Mouse (Mus musculus): ENCODE results near the gene Rnf220. TPM values are rescaled to one million over a fixed set of nuclear protein-coding genes. Genes with fewer than 3 reads are reported as not detected.

Rnf220 gene
- total RNA-seq, 2 experiments from 2014 or later = 140 to 143 TPM

DNA sequence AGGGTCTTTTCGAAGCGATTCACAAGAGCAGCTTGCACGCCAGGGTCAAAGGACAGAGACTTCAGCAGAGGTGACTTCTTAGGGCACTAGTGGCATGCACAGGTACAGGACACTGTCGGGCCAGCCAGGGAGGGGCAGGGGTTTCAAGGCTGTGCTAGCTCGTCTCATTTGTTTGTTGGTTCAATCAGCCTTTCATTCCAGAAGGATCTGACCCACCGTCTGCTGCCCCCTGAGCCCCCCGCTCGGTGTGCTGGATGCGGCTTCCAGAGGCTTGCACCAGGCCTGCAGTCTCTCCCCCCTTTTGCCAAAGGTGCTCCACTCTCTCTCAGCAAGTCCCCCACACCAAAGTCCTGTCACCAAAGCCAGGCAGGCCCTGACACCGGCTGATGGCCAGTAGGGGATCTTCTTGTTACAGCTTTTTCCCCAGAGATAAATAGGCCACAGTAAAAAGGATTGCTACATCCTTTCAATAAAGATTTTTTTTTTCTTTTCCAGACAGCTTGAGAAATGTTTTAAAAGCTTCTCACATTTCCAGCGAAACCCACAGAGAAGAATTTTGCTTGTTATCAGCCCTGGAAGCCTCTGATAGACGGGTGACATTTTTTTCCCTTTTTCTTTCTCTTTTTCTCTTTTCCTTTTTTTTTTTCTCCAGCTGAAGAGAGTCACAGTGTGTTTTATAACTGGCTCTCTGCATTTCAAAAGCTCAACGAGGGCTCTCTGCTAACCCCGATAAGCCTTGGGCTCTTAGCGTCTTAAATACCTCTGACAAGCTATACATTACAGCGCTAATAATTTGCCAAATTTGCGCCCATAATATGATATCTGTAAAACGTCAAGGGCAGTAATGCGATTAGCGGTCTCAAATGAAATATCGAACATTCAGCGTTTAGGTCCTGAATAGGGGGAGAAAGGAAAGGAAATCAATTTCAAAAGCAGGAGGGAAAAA, 105.7 kb downstream of the Rnf220 start:
- intact Hi-C loops (cut with DNase I) = no loop called here
- no peak for DNase-seq

DNA sequence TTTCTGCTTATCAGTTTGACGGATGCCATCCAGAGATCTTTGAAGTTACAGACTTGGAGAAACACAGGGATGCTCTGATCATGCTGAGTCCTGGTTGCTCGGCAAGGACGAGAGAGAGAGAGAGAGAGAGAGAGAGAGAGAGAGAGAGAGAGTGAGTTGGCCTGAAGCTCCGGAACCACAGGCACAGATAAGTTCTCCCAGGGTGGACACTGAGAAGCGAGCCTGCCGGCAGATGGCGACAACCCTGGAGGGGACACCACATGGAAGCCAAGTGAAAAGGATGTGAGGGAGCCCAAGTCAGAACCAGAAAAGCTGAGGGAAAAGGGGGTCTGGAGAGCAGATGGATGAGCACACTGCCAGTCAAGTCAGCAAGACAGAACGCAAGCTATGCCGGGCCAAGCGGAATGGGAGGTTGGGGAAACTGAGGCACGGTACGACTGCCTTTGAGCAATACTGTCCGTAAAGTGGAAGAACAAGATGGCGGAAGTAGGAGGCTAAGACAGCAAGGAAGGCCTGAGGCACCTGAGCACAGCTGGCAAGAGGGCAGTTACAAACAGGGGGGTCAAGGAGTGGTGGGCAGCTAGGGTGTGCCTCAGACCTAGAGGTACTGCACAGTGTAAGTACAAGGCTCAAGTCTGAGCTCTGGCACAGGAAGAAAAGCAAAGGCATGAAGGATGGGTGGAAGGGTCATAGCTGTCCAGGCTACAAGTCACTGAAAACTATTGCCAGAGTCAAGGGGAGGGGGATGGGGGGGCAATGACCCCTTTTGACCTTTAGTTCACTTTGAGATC, 107.4 kb downstream of the Rnf220 start:
- intact Hi-C loops (cut with DNase I) = no loop called here
- peak; percentile 24 for DNase-seq

DNA sequence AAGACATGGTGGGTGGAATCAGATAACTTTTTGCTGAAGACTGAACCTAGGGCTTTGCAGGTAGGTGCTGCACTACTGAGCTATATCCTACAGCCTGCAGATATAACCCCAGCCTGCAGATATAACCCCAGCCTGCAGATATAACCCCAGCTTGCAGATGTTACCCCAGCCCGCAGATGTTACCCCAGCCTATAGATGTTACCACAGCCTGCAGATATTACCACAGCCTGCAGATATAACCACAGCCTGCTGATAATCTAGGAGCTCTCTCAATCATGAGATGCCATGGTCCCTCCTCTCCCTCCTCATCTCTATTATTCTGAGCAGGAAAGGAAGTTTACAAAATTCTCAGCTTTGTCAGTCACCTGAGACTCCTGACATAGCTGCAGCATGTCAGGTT, 111.6 kb downstream of the Rnf220 start:
- intact Hi-C loops (cut with DNase I) = no loop called here
- DNase-seq = no peak

DNA sequence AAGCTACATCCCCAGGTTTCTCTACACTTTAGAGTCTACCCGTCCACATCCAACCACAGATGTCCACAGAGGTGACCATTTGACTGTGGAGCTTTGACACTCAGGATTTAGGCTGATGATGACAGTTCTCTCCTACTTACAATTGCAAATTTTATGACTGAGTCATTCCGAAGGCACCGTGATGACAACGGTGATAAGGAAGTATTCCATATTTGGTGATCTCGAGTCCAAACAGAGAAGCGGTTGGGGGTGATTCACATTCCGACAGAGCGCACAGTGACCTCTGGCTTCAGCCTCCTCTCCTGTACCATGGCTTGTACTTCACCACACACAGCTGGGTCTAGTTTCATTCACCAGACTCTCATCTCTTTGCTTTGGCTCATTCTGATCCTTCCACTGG, 115.0 kb downstream of the Rnf220 start:
- no peak for DNase-seq
- intact Hi-C loops (cut with DNase I) = no loop called here

DNA sequence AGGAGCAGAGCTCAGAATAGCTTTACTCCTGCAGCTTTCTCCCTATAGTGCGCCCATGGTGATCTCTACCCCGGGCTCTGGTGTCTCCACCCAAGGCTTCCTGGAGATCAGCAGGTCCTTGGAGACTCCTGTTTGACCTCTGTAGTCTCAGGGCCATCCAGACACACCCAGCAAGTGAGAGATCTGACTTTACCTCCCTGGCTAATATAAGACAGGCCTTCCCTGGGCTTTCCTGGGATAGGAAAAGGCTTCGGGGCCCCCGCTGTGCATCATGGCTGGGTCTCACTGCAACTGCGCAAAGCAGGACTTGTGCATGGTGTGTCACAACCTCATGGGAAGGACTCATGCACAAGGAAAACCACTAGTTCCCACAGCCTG, 116.3 kb downstream of the Rnf220 start:
- DNase-seq = no peak
- intact Hi-C loops (cut with DNase I) = no loop called here

DNA sequence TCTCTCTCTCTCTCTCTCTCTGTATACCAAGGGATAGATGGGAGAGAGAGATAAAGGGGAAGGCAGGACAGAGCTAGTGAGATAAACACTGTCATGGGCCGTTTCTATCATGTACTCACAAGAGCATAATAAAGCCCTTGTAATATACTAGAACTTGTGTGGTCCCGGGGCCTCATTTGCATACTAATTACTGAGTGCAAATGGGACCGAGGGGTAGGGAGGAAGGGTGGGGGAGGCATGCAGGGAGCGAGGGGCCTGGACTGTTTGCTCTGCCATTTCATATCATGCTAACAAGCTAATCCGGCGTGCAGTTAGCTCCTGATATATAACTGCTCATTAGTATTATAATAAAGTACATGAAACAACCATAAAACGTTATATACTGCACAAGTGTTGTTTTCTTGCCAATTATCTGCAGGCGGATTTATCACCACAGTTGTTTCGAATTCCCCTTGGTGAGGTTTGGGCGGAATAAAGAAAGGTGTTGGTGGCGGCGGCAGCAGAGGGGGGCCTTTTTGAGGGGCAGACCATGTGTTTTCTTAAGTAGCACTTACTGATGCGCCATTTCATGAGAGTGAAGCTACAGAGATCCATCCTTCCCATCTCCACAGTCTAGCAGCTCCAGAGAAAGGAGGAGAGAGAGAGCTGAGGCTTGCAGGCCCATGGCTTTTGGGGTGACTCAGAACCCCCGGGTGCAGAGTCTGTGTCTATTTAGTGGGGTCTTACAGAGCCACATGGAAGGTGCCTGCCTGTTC, 116.9 kb downstream of the Rnf220 start:
- DNase-seq = peak; percentile 58
- intact Hi-C loops (cut with DNase I) = no loop called here

DNA sequence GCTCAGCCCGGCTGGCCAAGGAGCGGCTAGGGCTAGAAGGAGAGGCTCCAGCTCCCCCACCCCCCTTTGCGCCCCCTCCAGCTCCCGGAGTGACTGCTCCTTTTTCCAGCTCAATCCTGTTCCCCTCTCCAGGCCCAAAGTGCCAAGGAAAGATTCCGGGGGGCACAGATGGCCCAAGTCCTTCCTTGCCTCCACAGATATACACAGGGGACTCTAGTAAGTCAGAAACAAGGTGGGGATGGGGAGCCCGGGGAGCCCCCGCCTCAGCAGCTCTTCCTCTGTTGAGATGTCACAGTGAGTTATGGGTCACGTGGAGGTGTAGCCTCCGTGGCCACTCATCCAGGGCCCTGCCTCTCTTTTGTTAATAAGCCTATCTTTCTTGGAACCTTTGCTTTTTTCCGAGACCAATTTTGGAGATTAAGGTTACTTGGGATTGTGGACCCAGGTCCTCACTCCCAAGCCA, 122.7 kb downstream of the Rnf220 start:
- no peak for DNase-seq
- intact Hi-C loops (cut with DNase I) = no loop called here

DNA sequence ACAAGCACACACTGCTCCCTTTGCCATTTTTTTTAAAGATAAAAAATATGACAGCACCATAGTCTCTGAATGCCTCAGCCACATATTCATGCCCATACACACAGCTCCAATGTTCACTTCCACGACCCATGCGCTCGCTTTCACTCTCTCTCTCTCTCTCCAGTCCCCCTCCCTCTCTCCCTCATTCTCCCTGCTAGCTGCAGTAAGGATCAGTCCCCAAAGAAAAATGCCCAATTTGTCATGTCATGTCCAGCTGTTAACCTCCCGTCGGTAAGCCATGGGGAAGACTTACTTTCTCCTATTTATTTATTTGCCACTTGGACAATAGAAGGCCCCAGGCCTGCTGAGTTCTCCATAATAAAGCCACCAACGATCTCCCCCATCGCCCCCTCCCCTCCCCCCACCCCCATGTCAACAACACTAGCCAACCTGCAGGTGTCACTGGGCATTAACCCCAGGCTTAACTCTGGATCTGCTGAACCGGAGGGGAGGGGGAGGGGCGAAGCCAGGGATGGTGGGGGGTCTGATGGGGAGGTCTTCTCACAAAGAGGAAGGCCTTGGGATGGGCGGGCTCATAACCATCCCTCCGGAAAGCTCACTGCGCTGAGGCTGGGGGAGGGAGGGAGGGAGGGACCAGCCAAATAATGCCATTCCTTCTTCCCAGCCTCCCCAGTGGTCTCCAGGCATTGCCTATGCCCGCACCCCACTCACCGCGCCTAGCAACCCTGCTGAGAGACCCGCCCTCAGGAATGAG, 123.4 kb downstream of the Rnf220 start:
- DNase-seq = peak; percentile 63
- intact Hi-C loops (cut with DNase I) = no loop called here

DNA sequence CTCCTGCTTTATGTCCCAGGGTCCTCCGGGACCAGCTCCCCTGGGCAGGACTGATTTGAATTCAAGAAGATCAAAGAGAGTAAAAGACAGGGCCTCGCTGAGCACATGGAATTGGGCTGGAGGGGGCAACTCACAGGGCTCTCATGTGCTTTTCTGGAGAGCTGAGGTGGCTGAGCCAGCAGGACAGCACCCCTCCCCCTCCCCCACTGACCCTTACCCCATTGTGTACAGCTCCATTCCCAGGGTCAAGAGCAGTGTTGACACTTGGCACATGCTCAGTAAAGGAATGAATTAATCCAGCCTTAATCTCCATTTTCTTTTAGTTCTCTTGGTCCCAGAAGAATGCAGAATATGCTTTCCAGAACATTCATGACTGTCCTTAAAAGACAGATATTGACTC, 125.0 kb downstream of the Rnf220 start:
- no peak for DNase-seq
- intact Hi-C loops (cut with DNase I) = no loop called here

DNA sequence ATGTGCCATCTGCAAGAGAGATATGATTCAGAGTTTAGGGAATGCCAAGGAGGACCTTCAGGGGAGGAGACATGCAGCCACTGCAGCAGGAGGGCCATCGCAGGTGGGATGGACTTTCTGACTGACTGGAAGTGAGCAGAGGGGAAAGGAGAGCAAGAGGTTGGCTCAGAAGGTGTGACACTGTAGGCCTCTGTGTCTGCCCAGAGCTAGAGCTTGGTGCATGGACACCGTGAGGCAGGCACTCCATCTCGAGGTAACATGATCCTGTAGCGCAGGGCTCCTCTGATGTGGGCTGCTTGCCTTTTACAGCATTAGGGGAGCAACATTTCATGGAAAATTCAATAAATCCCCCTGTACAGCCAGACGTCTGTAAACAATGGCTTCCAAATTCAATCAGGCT, 126.5 kb downstream of the Rnf220 start:
- no peak for DNase-seq
- intact Hi-C loops (cut with DNase I) = no loop called here

DNA sequence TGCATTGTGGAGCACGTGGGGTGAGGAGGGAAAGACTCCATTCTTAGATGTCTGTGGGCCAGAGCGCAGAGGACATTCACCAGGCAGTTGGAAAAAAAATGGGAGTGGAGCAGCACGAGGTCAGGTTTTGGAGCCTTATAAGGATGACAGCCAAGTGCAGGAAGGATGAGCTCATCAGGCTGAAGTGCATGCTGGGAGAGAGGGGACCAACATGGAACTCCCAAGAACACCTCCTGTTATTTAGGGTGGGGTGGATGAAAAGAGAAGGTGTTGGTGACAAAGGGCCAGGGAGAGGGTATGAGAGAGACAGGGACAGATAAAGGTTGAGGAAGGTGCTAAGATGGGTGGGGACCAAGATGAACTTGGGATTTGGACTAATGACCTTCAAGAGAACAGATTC, 127.3 kb downstream of the Rnf220 start:
- intact Hi-C loops (cut with DNase I) = no loop called here
- DNase-seq = no peak

DNA sequence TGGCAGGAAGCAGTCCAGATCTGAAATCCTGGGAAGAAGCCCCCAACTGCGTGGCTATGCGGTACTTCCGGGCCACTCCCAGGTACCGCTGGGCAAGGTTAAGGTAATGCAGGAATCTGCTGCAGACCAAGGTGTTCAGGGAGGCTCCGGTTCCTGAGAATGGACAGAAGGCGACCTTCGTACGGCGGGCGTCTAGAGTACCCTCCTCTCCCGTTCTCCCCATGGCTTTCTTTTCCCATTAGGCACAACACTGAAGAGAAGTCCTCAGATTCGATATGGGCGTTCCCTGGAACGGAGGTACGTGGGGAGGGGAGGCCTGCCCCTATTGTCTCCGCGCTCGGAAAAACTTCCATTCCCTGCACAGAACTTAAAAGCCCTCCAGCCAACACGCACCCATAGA, 129.5 kb downstream of the Rnf220 start:
- DNase-seq = no peak
- intact Hi-C loops (cut with DNase I) = no loop called here

DNA sequence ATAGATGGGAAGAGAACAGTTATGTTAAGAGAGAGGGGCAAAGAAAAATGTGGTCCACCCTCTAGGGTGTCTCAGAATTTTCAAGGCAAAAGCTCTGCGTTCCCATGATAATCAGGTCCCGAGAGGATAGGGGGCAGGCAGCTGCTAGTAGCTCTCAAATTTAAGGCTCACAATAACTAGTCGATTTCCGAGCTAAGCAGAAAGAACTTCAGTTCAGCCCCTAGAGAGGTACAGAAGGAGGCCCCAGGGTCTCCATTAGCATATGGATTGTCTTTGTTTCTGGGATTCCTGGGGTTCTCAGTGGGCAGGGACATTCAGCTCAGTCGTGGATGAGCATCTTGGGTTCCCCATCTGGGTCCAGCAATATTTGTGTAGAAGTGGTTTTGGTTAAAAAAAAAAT, 134.8 kb downstream of the Rnf220 start:
- intact Hi-C loops (cut with DNase I) = no loop called here
- DNase-seq = no peak

DNA sequence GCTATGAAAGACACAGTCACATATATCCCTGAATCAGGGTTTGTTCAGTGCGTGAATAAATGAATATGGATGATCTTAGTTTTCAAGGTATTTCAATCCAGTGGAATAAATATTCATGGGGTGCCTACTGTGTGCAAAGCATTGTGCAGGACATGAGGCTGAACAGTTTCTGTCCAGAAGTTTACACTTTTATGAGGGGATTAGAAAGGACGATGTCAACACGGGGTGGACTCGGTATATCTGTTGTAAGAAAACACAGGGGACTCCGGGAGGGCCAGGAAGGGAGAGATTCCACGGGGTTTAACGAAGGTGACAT, 135.3 kb downstream of the Rnf220 start:
- no peak for DNase-seq

DNA sequence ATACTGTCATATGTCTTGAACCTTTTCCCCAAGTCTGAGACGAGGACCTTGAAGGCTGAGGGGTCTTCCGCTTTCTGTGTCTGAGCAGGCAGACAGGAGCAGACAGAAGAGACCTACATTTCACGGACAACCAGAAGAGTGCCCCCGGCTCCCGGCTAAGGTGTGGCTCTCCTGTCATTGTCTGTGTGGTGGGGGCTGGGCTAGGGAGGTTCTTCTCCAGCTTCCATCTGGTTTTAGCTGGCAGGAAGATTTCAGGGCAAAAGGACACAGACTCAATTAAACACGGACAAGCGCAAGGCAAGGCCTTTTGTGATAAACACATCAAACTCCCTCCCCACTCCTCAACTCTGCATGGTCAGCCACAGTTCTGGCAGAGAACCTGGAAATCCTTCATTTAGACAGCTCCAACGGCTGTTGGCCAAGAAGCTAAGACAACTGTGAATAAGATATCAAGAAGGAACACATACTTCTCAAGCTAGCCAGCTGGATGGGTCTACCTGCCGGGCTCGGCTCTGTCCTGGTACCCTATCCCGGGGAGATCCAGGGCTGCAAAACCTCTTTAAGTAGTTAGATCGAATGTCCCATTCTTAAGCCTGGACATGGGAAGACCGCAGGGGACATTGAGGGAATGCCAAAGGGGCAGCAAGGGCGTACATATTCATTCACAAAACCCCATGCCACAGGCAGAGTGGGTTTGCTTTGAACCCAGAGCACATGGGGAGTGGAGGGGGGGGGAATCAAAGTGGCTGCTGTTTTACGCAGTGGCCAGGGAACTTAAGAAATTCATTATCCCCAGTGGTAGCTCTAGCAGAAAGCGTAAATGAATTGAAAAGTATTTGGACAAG, 135.9 kb downstream of the Rnf220 start:
- peak; percentile 49 for DNase-seq
- intact Hi-C loops (cut with DNase I) = no loop called here

More for the DNA sequence above, 135.3 kb downstream of the Rnf220 start:
- intact Hi-C loops (cut with DNase I) = no loop called here

DNA sequence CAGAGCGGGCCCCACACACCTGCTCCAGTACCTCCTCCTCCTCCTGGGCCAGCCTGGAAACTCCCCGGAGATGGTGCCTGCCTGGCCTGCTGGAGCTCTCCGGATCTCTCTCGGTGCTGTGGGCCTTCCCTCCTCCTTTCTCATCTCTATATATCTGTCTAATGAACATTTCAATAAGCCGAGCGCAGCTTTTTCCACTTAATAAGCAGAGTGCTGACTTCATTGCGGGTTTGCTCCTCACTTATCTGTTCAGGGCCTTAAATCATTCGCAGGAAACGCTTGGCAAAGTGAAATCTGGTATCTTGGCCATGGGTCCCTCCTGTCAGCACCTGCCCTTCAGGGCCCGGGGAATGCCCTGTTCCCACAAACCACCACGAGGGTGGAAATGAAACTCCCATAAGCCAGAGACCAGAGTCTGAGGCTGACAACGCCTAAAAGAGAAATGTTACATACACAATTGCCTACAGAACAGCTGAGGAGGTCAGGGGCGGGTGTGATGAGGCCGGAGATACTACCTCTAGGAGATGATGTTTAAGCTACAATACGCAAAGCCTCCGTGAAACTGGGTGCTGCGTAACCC, 137.0 kb downstream of the Rnf220 start:
- intact Hi-C loops (cut with DNase I) = no loop called here
- no peak for DNase-seq

DNA sequence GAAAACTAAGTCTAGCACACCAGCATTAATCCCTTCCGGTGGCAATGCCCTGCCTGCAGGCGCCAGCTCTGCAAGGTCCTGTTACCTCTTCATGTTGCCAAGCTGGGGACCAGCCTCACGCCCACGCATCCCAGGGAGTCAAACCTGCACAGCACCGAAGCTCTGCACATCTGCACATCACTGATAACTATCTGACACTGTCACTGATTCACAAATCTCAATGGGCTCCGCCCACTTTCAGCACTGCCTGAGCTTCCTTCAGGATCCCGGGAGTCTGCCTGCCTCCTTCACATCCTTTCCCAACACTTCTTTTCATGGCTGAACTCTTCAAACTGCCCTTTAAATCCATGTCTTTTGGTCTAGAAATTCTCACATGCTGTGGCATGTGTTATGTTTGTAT, 138.9 kb downstream of the Rnf220 start:
- intact Hi-C loops (cut with DNase I) = no loop called here
- DNase-seq = no peak

DNA sequence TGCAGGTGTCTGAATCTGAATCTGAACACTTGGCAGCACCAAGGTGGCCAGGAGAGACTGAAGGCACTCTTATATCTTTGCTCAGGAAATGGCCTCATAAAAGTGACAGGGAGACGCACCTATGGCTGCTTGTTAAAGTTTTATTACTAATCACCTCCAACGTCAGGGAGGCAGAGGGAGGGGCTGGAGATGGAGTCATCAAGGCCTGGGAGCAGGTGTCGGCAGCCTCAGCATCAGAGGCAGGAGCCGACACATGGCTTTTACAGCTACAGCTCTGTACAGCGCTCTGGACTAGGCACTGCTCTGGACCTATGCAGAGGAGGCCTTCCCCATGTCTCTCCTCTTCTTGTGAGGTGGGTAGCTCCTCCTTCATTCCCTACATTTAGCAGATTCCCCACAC, 139.7 kb downstream of the Rnf220 start:
- no peak for DNase-seq
- intact Hi-C loops (cut with DNase I) = no loop called here

DNA sequence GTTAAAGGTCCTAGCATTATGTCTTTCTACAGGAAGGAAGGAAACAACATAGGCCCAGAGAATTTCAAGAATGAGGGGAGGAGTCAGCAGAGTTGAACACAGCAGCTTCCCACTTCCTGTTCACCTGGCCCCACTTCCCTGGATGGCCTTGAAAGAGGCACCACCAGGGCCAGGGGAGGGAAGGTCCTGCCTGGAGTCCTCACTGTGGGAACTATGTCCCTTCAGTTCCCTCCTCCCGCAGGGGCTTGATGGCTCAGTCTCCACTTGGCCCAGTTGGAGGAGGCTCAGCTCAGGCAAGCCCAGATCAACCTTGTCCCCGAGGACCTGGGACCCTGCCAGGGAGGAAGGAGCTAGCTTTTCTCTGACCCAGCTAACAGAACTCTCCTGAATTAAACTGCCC, 140.6 kb downstream of the Rnf220 start:
- intact Hi-C loops (cut with DNase I) = no loop called here
- no peak for DNase-seq

Data from left cerebral cortex, postnatal 4 days (tissue).